Mouse (Mus musculus): Measurements from ENCODE around the gene Sox13. TPM values are rescaled to one million over a fixed set of nuclear protein-coding genes. Genes with fewer than 3 reads are reported as not detected.

The Sox13 gene
- polyA plus RNA-seq, 1 experiment, result 0.80 TPM

DNA sequence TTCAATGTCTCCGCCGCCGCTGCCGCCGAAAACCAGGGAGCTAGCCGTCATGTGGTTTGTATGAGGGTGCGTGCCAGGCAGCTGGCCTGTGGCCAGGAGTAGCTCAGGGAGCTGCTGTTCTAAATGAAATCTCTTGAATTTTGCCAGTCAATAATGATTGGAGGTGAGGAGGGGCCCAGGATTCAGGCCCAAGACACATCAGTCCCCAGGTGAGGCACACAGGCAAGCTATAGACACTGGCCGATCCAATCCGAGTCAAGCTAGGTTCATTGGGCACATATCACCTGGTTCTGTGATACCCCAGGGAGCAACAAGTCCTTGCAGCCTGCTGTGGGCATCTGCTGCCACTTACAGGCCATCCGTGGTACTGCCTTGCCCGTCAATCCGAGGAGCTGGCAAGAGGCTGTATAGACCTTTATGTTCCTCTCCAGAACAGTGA, 70.8 kb downstream of the Sox13 start:
- Histone ChIP-seq H3ac (ENCODE audit: control insufficient read depth, insufficient read length) (no peak overlapping the region), H3K4me3 (no peak overlapping the region), H3K4me2 (ENCODE audit: low read depth) (no peak overlapping the region), H3K36me3 (ENCODE audit: control insufficient read depth, insufficient read depth) (no peaks in the 10 kb centered on the region), H3K79me2 (ENCODE audit: control insufficient read depth, insufficient read depth) (no peaks in the 10 kb centered on the region), H3K27me3 (ENCODE audit: control insufficient read depth, insufficient read depth, insufficient read length) (peaks cover 82% of the 10 kb centered on the region)
- TF ChIP-seq REST (IDR thresholded peaks at IDR 0.05; ENCODE audit: insufficient read depth, insufficient read length) (no peak), TCF12 (IDR thresholded peaks at IDR 0.05; ENCODE audit: insufficient read depth, poor library complexity, severe bottlenecking) (no peak), POLR2A (IDR thresholded peaks at IDR 0.05; ENCODE audit: insufficient read length, low read depth) (no peak), MAX (IDR thresholded peaks at IDR 0.05; ENCODE audit: low read depth) (no peak), MYOD1 (IDR thresholded peaks at IDR 0.05; ENCODE audit: control insufficient read depth in 1 of 3, insufficient read length in 2 of 3, low read depth in 2 of 3) (no peak), SRF (IDR thresholded peaks at IDR 0.05; ENCODE audit: control insufficient read depth, insufficient read length, low read depth) (no peak), TCF3 (IDR thresholded peaks at IDR 0.05; ENCODE audit: insufficient read length, low read depth) (no peak)

DNA sequence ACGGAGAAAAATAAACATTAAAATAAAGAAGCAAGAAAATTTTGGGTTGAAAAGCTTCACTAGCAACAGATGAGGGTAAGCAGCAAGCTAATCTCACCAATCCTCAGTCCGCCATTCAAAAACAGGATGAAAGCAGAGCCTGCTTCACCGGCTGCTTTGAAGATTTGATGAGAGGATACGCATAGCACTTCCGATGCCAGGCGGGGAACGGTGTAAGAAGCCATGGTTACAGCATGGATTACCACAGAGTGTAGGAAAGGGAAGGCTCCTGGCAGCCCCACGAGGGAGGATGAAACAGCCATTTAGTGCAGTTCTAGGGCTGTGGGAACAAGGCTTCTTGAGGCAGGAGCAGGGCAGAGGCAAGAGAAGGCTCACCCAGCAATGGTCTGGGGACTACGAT, 72.4 kb downstream of the Sox13 start:
- Histone ChIP-seq H3K4me3 (no peak overlapping the region), H3K27me3 (ENCODE audit: control insufficient read depth, insufficient read depth, insufficient read length) (peaks cover 72% of the 10 kb centered on the region), H3K79me2 (ENCODE audit: control insufficient read depth, insufficient read depth) (no peaks in the 10 kb centered on the region), H3K36me3 (ENCODE audit: control insufficient read depth, insufficient read depth) (no peaks in the 10 kb centered on the region), H3ac (ENCODE audit: control insufficient read depth, insufficient read length) (no peak overlapping the region), H3K4me2 (ENCODE audit: low read depth) (no peak overlapping the region)
- no peak for TF ChIP-seq MAX (IDR thresholded peaks at IDR 0.05; ENCODE audit: low read depth)
- TF ChIP-seq SRF (IDR thresholded peaks at IDR 0.05; ENCODE audit: control insufficient read depth, insufficient read length, low read depth), result no peak
- no peak for TF ChIP-seq POLR2AphosphoS2 (IDR thresholded peaks at IDR 0.05; ENCODE audit: insufficient read length, low read depth)
- TF ChIP-seq CEBPB (IDR thresholded peaks at IDR 0.05; ENCODE audit: insufficient read depth, poor library complexity, severe bottlenecking), result no peak
- TF ChIP-seq REST (IDR thresholded peaks at IDR 0.05; ENCODE audit: insufficient read depth, insufficient read length), result no peak
- no peak for TF ChIP-seq TCF12 (IDR thresholded peaks at IDR 0.05; ENCODE audit: insufficient read depth, poor library complexity, severe bottlenecking)
- TF ChIP-seq MYOD1 (IDR thresholded peaks at IDR 0.05; ENCODE audit: control insufficient read depth in 1 of 3, insufficient read length in 2 of 3, low read depth in 2 of 3), result no peak
- no peak for TF ChIP-seq MYOG (IDR thresholded peaks at IDR 0.05; ENCODE audit: control insufficient read depth in 1 of 3, insufficient read depth in 1 of 3, insufficient read length in 2 of 3, low read depth in 2 of 3)
- no peak for TF ChIP-seq TCF3 (IDR thresholded peaks at IDR 0.05; ENCODE audit: insufficient read length, low read depth)
- TF ChIP-seq E2F4 (IDR thresholded peaks at IDR 0.05; ENCODE audit: insufficient read depth), result no peak
- no peak for TF ChIP-seq USF1 (IDR thresholded peaks at IDR 0.05; ENCODE audit: low read depth)
- no peak for TF ChIP-seq POLR2A (IDR thresholded peaks at IDR 0.05; ENCODE audit: insufficient read length, low read depth)

DNA sequence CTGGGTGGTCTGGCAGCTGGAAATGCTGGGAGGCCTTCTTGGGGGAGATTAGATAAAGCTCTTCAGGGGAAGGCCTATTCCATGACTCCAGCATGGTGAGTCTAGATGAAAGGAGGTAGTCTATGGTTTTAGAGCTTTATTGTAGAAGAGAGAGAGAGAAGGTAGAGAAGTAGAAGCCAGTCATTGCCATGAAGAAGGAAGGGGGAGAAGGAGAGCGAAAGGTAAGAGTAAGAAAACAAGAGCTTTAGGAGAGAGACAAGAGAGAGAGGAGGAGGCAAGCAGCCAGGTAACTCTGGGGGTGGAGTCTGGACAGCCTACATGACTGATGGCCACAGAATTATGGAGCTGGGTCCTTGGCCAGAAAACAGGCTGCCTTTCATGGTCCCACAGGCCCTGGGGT, 74.0 kb downstream of the Sox13 start, which contains the start of gene Ren1:
Ren1 (plus strand) TSS at position 301 of the 400 bp plus-strand sequence.
- no peak within 1 kb of the TSS for H3K4me3 ChIP-seq
- no peaks in the 10 kb centered on the region for H3K36me3 ChIP-seq (ENCODE audit: control insufficient read depth, insufficient read depth)
- H3K4me2 ChIP-seq (ENCODE audit: low read depth), result no peak within 1 kb of the TSS
- no peak for TF ChIP-seq REST (IDR thresholded peaks at IDR 0.05; ENCODE audit: insufficient read depth, insufficient read length)
- no peak for TF ChIP-seq CEBPB (IDR thresholded peaks at IDR 0.05; ENCODE audit: insufficient read depth, poor library complexity, severe bottlenecking)
- TF ChIP-seq MYOG (IDR thresholded peaks at IDR 0.05; ENCODE audit: control insufficient read depth in 1 of 3, insufficient read depth in 1 of 3, insufficient read length in 2 of 3, low read depth in 2 of 3), result no peak
- no peak for TF ChIP-seq MAX (IDR thresholded peaks at IDR 0.05; ENCODE audit: low read depth)
- TF ChIP-seq TCF12 (IDR thresholded peaks at IDR 0.05; ENCODE audit: insufficient read depth, poor library complexity, severe bottlenecking), result no peak
- no peak for TF ChIP-seq E2F4 (IDR thresholded peaks at IDR 0.05; ENCODE audit: insufficient read depth)
- TF ChIP-seq USF1 (IDR thresholded peaks at IDR 0.05; ENCODE audit: low read depth), result no peak
- TF ChIP-seq SRF (IDR thresholded peaks at IDR 0.05; ENCODE audit: control insufficient read depth, insufficient read length, low read depth), result no peak
- TF ChIP-seq POLR2AphosphoS2 (IDR thresholded peaks at IDR 0.05; ENCODE audit: insufficient read length, low read depth), result no peak
- TF ChIP-seq MYOD1 (IDR thresholded peaks at IDR 0.05; ENCODE audit: control insufficient read depth in 1 of 3, insufficient read length in 2 of 3, low read depth in 2 of 3), result no peak
- no peak for TF ChIP-seq TCF3 (IDR thresholded peaks at IDR 0.05; ENCODE audit: insufficient read length, low read depth)
- TF ChIP-seq POLR2A (IDR thresholded peaks at IDR 0.05; ENCODE audit: insufficient read length, low read depth), result no peak
- H3K27me3 ChIP-seq (ENCODE audit: control insufficient read depth, insufficient read depth, insufficient read length), result peaks cover 57% of the 10 kb centered on the region
- no peak within 1 kb of the TSS for H3ac ChIP-seq (ENCODE audit: control insufficient read depth, insufficient read length)
- H3K79me2 ChIP-seq (ENCODE audit: control insufficient read depth, insufficient read depth), result no peaks in the 10 kb centered on the region

DNA sequence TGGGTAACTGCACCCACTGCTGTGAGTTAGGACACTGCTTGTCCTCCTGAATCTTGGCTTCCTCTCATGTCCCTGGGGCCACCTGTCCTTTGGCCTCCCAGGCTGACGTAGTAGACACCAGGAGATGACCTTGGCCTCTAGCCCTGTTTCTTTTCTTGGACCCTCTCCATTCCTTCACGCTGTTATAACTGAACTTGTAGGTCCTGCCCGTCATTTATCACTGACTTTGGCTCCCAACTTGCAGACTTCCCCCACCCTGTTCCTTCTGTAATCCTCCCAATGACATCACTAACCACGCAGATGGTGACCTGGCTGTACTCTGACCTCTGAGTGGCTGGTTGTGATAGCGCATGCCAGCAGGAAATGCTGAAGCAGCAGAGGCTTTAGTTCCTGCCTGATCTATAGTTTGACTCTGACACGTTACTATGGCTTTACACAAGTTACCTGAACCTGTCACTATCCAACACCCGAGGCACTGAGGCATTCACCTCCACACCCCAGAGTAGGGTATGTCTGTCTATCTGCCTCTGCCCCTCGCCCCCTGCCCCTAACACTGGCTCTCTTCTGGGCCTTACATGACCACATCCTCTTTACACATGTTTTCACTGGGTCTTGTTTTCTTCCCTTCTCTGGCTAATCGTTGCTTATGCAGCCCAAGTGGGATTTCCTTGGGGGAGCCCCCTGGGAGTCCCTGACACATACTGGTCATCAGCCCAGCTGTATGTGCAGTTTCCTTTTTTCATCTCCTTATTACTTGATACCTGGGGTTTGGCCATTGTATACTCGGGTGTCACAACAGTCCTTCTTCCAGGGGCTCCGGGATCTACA, 76.3 kb downstream of the Sox13 start:
- H3K27me3 ChIP-seq (ENCODE audit: control insufficient read depth, insufficient read depth, insufficient read length), result peaks cover 36% of the 10 kb centered on the region
- no peak for TF ChIP-seq E2F4 (IDR thresholded peaks at IDR 0.05; ENCODE audit: insufficient read depth)
- no peak for TF ChIP-seq POLR2AphosphoS2 (IDR thresholded peaks at IDR 0.05; ENCODE audit: insufficient read length, low read depth)
- TF ChIP-seq REST (IDR thresholded peaks at IDR 0.05; ENCODE audit: insufficient read depth, insufficient read length), result no peak
- no peak for TF ChIP-seq POLR2A (IDR thresholded peaks at IDR 0.05; ENCODE audit: insufficient read length, low read depth)
- TF ChIP-seq USF1 (IDR thresholded peaks at IDR 0.05; ENCODE audit: low read depth), result no peak
- no peak for TF ChIP-seq CEBPB (IDR thresholded peaks at IDR 0.05; ENCODE audit: insufficient read depth, poor library complexity, severe bottlenecking)
- no peak overlapping the region for H3K4me3 ChIP-seq
- no peaks in the 10 kb centered on the region for H3K36me3 ChIP-seq (ENCODE audit: control insufficient read depth, insufficient read depth)
- H3K79me2 ChIP-seq (ENCODE audit: control insufficient read depth, insufficient read depth), result no peaks in the 10 kb centered on the region
- H3K4me2 ChIP-seq (ENCODE audit: low read depth), result no peak overlapping the region
- no peak overlapping the region for H3ac ChIP-seq (ENCODE audit: control insufficient read depth, insufficient read length)
